Mouse (Mus musculus): ENCODE results near the gene Prkd2.

DNA sequence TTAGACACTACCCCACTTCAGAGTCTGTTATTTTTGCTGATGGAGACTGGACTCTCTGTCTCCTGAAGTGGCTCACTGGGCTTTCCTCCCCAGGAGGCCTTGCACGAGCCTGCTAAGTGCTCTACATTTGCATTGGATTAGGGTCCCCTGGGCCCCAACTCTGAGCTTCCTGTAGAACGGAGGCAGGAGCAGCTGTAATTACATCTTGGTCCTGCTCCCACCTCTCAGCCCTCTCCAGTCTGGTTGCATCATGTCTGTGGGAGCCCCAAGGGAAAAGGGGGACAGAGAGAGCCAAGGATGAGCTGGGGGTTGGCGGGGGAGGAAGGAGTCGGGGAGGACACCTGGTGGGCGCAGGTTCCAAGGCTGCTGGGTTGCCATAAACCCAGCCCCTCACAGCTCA lies 57.8 kb downstream of the Prkd2 start:
- TF ChIP-seq CTCF (IDR thresholded peaks at IDR 0.05; ENCODE audit: insufficient read depth, low read length), result no peak
- TF ChIP-seq POLR2A (IDR thresholded peaks at IDR 0.05; ENCODE audit: borderline replicate concordance, extremely low read depth, low read depth, low read length), result no peak
